In the genomic region with DNA sequence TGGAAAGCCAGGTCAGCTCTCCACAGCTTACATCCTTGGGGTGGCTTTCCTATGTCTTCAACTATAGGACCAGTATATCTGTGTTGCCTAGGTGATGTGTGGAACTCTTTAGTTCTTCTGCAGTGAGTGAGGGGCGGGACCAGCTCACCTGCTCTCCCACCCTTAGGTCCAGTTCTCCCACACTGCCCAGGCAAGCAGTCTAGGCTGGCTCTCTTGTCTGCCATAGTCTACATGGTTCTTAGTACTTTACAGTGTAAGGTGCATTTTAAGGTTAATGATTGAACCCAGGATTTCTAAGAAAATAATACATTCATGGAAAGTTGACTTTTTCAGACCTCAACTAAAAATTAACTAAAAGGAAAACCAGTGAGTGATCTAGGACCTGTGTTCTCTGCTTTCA, we compare ENCODE assay signal across 15 mouse cellular contexts.
"Had no signal": no experiment of that assay in that cellular context is flagged by ENCODE, and none has a peak within 500 bp of the region (broad histone marks: within the 10 kb centered on the region; RNA-seq: fewer than 3 reads in every experiment).

No protein-coding gene starts in this region.

- H3K9ac ChIP-seq: limb, embryonic 12.5 days; limb, embryonic 15.5 days; liver, embryonic 13.5 days had no signal

- H3K36me3 ChIP-seq: limb, embryonic 12.5 days; limb, embryonic 15.5 days; liver, embryonic 13.5 days had no signal

- H3K27ac ChIP-seq: limb, embryonic 12.5 days; limb, embryonic 15.5 days; liver, embryonic 13.5 days had no signal

- ATAC-seq: intestine, postnatal 0 days had no signal

- H3K4me2 ChIP-seq: limb, embryonic 12.5 days; limb, embryonic 15.5 days; liver, embryonic 13.5 days; midbrain, embryonic 11.5 days had no signal

- H3K27me3 ChIP-seq: limb, embryonic 12.5 days; limb, embryonic 15.5 days; liver, embryonic 13.5 days had no signal

- DNase-seq: left cerebral cortex, postnatal 4 days; liver, embryonic 13.5 days; lung, adult 2 months; lung, postnatal 14 days; lung, postnatal 4 days; midbrain, embryonic 14.5 days; right cerebral cortex, adult 18-20 months; right cerebral cortex, postnatal 14 days; right cerebral cortex, postnatal 4 days; thymus, adult 18-20 months; thymus, postnatal 36 days had no signal

- H3K4me3 ChIP-seq: limb, embryonic 12.5 days; limb, embryonic 15.5 days; liver, embryonic 13.5 days had no signal

- H3K4me1 ChIP-seq: limb, embryonic 12.5 days; limb, embryonic 15.5 days; liver, embryonic 13.5 days had no signal

- H3K9me3 ChIP-seq: limb, embryonic 12.5 days; limb, embryonic 15.5 days; liver, embryonic 13.5 days had no signal
